Comparison of ENCODE assay signal across 24 mouse cellular contexts in genomic region chr8:119765311-119765710, GRCm38 (mm10). TPM values are rescaled to one million over a fixed set of nuclear protein-coding genes. Genes with fewer than 3 reads are reported as not detected.
DNase-seq lines count a peak whose midpoint lies in the region; ATAC-seq and TF ChIP-seq lines count a peak whose summit lies in the region.
"Had no signal": no experiment of that assay in that cellular context is flagged by ENCODE, and none has a peak within 500 bp of the region (broad histone marks: within the 10 kb centered on the region; RNA-seq: fewer than 3 reads in every experiment).

No protein-coding gene starts in this region.

- no peak overlapping the region for H3K27ac ChIP-seq in intestine, embryonic 15.5 days
- no peak overlapping the region for H3K27ac ChIP-seq in intestine, postnatal 0 days (ENCODE audit: low read depth, low read length)
- no peak overlapping the region for H3K27ac ChIP-seq in liver, embryonic 12.5 days
- H3K27ac ChIP-seq in liver, embryonic 14.5 days: no peak overlapping the region
- H3K27ac ChIP-seq: forebrain, embryonic 15.5 days; heart, adult 2 months; heart, embryonic 13.5 days; hindbrain, embryonic 14.5 days; hindbrain, postnatal 0 days had no signal

- H3K9ac ChIP-seq in intestine, embryonic 15.5 days: no peak overlapping the region
- H3K9ac ChIP-seq in intestine, postnatal 0 days (ENCODE audit: low read depth, low read length): no peak overlapping the region
- 0 out of 2 replicates have a peak overlapping the region, but pooled peaks have one; percentile 8 for H3K9ac ChIP-seq in liver, embryonic 12.5 days
- no peak overlapping the region for H3K9ac ChIP-seq in liver, embryonic 14.5 days (replicated peaks)
- H3K9ac ChIP-seq: forebrain, embryonic 15.5 days; heart, embryonic 13.5 days; hindbrain, embryonic 14.5 days had no signal

- TF ChIP-seq CTCF in intestine, postnatal 0 days (IDR thresholded peaks at IDR 0.05; ENCODE audit: low read depth): no peak
- no peak for TF ChIP-seq CTCF in liver, embryonic 14.5 days (IDR thresholded peaks at IDR 0.05; ENCODE audit: low read depth)

- DNase-seq in liver: no peak
- DNase-seq in liver, embryonic 14.5 days (ENCODE audit: low read depth in 3 of 3, low spot score in 3 of 3): no peak
- no peak for DNase-seq in retina, postnatal 1 day
- no peak for DNase-seq in cerebellum, adult 11 months
- DNase-seq: adrenal gland, adult 8-10 months; adrenal gland, postnatal 25 days; B cell, adult 2 months; cerebellum, adult 18-20 months; cerebellum, adult 9-10 months; cerebellum, postnatal 14 days; gastrocnemius, postnatal 25 days; heart, adult 2 months; heart, postnatal 14 days; heart, postnatal 4 days had no signal

- H3K27me3 ChIP-seq in intestine, embryonic 15.5 days (replicated peaks): no peaks in the 10 kb centered on the region
- no peaks in the 10 kb centered on the region for H3K27me3 ChIP-seq in intestine, postnatal 0 days (replicated peaks; ENCODE audit: control insufficient read depth, insufficient read depth, low read length)
- no peaks in the 10 kb centered on the region for H3K27me3 ChIP-seq in liver, embryonic 12.5 days (replicated peaks)
- no peaks in the 10 kb centered on the region for H3K27me3 ChIP-seq in liver, embryonic 14.5 days (ENCODE audit: control insufficient read depth, insufficient read depth, low read length)
- H3K27me3 ChIP-seq: CH12.LX; forebrain, embryonic 15.5 days; heart, embryonic 13.5 days had no signal

- H3K4me3 ChIP-seq in intestine, embryonic 15.5 days (replicated peaks): no peak overlapping the region
- no peak overlapping the region for H3K4me3 ChIP-seq in intestine, postnatal 0 days (ENCODE audit: low read depth, low read length)
- H3K4me3 ChIP-seq in liver, embryonic 12.5 days: no peak overlapping the region
- H3K4me3 ChIP-seq in liver, embryonic 14.5 days (ENCODE audit: insufficient read depth in 1 of 2, low read depth in 2 of 2, low read length in 2 of 2): no peak overlapping the region
- H3K4me3 ChIP-seq: forebrain, embryonic 15.5 days; heart, adult 2 months; heart, embryonic 10.5 days; heart, embryonic 13.5 days had no signal

- H3K9me3 ChIP-seq in intestine, embryonic 15.5 days: no peaks in the 10 kb centered on the region
- H3K9me3 ChIP-seq in intestine, postnatal 0 days (ENCODE audit: control insufficient read depth): no peaks in the 10 kb centered on the region
- no peaks in the 10 kb centered on the region for H3K9me3 ChIP-seq in liver, embryonic 12.5 days (replicated peaks)
- H3K9me3 ChIP-seq in liver, embryonic 14.5 days (ENCODE audit: control insufficient read depth, low read length): no peaks in the 10 kb centered on the region
- H3K9me3 ChIP-seq: forebrain, embryonic 15.5 days; heart, embryonic 10.5 days; heart, embryonic 13.5 days had no signal

- no peak overlapping the region for H3K4me2 ChIP-seq in intestine, embryonic 15.5 days (replicated peaks)
- no peak overlapping the region for H3K4me2 ChIP-seq in intestine, postnatal 0 days (replicated peaks; ENCODE audit: low read depth)
- H3K4me2 ChIP-seq in liver, embryonic 12.5 days: peak overlapping the region; percentile 53
- no peak overlapping the region; the same call in 1 of the 2 replicates for H3K4me2 ChIP-seq in liver, embryonic 14.5 days (ENCODE audit: low read depth)
- H3K4me2 ChIP-seq: forebrain, embryonic 15.5 days; heart, embryonic 13.5 days; hindbrain, embryonic 14.5 days had no signal

- peak; percentile 19; the same call in 1 of the 2 replicates for ATAC-seq in intestine, embryonic 15.5 days
- ATAC-seq in intestine, postnatal 0 days: no peak
- ATAC-seq in liver, embryonic 12.5 days: 0 out of 2 replicates have a peak, but pooled peaks have one; percentile 3
- ATAC-seq in liver, embryonic 14.5 days (ENCODE audit: insufficient read depth): peak; percentile 20; the same call in 1 of the 2 replicates
- ATAC-seq: activated CD4-positive, CD25-positive, alpha-beta regulatory T cell, adult 4 months; forebrain, embryonic 15.5 days; hindbrain, postnatal 0 days had no signal

- no peak for TF ChIP-seq EP300 in liver, embryonic 14.5 days (IDR thresholded peaks at IDR 0.05; ENCODE audit: low read depth)

- WGBS in intestine, embryonic 15.5 days: 85% methylated on average over 10 of the region's 10 CpGs
- 87% methylated on average over 10 of the region's 10 CpGs for WGBS in intestine, postnatal 0 days
- 75% methylated on average over 10 of the region's 10 CpGs for WGBS in liver, embryonic 12.5 days (ENCODE audit: insufficient replicate concordance)
- 72% methylated on average over 10 of the region's 10 CpGs for WGBS in liver, embryonic 14.5 days (ENCODE audit: insufficient replicate concordance)

- H3K36me3 ChIP-seq in intestine, embryonic 15.5 days: peaks cover 8% of the 10 kb centered on the region
- peaks cover 56% of the 10 kb centered on the region for H3K36me3 ChIP-seq in intestine, postnatal 0 days (ENCODE audit: control insufficient read depth, insufficient read depth)
- H3K36me3 ChIP-seq in liver, embryonic 12.5 days: peaks cover 31% of the 10 kb centered on the region
- H3K36me3 ChIP-seq in liver, embryonic 14.5 days (replicated peaks; ENCODE audit: control insufficient read depth, insufficient read depth, low read depth): no peaks in the 10 kb centered on the region

- H3K4me1 ChIP-seq in intestine, embryonic 15.5 days (replicated peaks): 0 out of 2 replicates have a peak, but pooled peaks cover 6% of the 10 kb centered on the region
- no peaks in the 10 kb centered on the region for H3K4me1 ChIP-seq in intestine, postnatal 0 days (replicated peaks; ENCODE audit: control insufficient read depth, insufficient read depth, low read length)
- peaks cover 43% of the 10 kb centered on the region for H3K4me1 ChIP-seq in liver, embryonic 12.5 days
- H3K4me1 ChIP-seq in liver, embryonic 14.5 days (replicated peaks; ENCODE audit: control insufficient read depth in 2 of 2, insufficient read depth in 2 of 2, low read length in 1 of 2): no peaks in the 10 kb centered on the region; a peak in 1 of 4 replicates
- H3K4me1 ChIP-seq: forebrain, embryonic 15.5 days had no signal

RNA-seq across cellular contexts. Expression of gene Tldc1, which starts 12.9 kb away (rescaled TPM):
- 14.4 and 15.3 TPM in 2 replicates for polyA plus RNA-seq in intestine, embryonic 15.5 days (2015; fragmentation: Nextera tagmentation; extraction: Ambion mirVana)
- polyA plus RNA-seq in intestine, postnatal 0 days (2015; fragmentation: Nextera tagmentation; extraction: Ambion mirVana): 7.7 and 8.4 TPM in 2 replicates
- 6.1 and 6.7 TPM in 2 replicates for polyA plus RNA-seq in liver, embryonic 12.5 days (2016; fragmentation: Nextera tagmentation; extraction: Ambion mirVana)
- polyA plus RNA-seq in liver, embryonic 14.5 days (2012; rRNA removed): 2.7 and 2.8 TPM in 2 replicates
- polyA plus RNA-seq in liver, embryonic 14.5 days (2014; fragmentation: Nextera tagmentation; extraction: Ambion mirVana): 1.3 and 2.0 TPM in 2 replicates
